Mouse (Mus musculus) skeletal muscle tissue, postnatal 0 days (tissue): ENCODE data around the gene Prps1. TPM values are rescaled to one million over a fixed set of nuclear protein-coding genes. Genes with fewer than 3 reads are reported as not detected.

Experiments used
- polyA plus RNA-seq: library from polyadenylated mRNA; unstranded; fragments of >200 nt; fragmentation: Nextera tagmentation; extraction: Ambion mirVana; gene quantifications from 2 replicates; pipeline ENCODE4 v1.2.1, GENCODE M21; 2015

Prps1 gene
- polyA plus RNA-seq = 19.4 and 27.2 TPM in 2 replicates

GRCm38 (mm10) chrX:140456279-140456731 lies at the start of gene Prps1:
Gene Prps1 (plus strand): TSS chrX:140456613.

Other genes with a start within 250 kb of the Prps1 start
- not detected in 2 replicates for gene Frmpd3, start 114.3 kb upstream of the Prps1 start, polyA plus RNA-seq
- 99.6 and 102 TPM in 2 replicates for gene Tsc22d3, start 144.0 kb downstream of the Prps1 start, polyA plus RNA-seq
- gene Mid2, start 208.0 kb downstream of the Prps1 start, polyA plus RNA-seq = 2.3 and 2.4 TPM in 2 replicates